Mouse (Mus musculus) limb, embryonic 14.5 days (tissue): ENCODE results near the gene Slc35f1. TPM values are rescaled to one million over a fixed set of nuclear protein-coding genes. Genes with fewer than 3 reads are reported as not detected.

Experiments
- ATAC-seq: fragments of 200-750 bp; cut with Nextera tagmentation; 2 replicates; pipeline ENCODE4 v1.8.0; 2017; ENCODE audit warnings: low read depth, moderate number of reproducible peaks, moderate TSS enrichment; ENCODE audit not compliant: low FRiP score
- DNase-seq: peaks from one replicate; pipeline ENCODE4 v3.0.0-alpha.2; 2015; ENCODE audit warnings: low spot score
- H3K27ac ChIP-seq: fragments of 300-500 bp; sonication (generic); replicated peaks from 2 replicates; pipeline ENCODE4 v1.5.1; 2014; ENCODE audit warnings: low read depth, mild to moderate bottlenecking, low read length, moderate library complexity, mixed read lengths
- H3K27me3 ChIP-seq: fragments of 300-500 bp; sonication (generic); 2 replicates; pipeline ENCODE4 v1.6.1; 2014; ENCODE audit warnings: low read length, mixed read lengths; ENCODE audit not compliant: control insufficient read depth, insufficient read depth
- H3K36me3 ChIP-seq: fragments of 300-500 bp; sonication (generic); 2 replicates; pipeline ENCODE4 v1.6.1; 2014; ENCODE audit warnings: mild to moderate bottlenecking, low read length, moderate library complexity, mixed read lengths; ENCODE audit not compliant: control insufficient read depth, insufficient read depth
- H3K4me1 ChIP-seq: fragments of 300-500 bp; sonication (generic); 2 replicates; pipeline ENCODE4 v1.6.1; 2014; ENCODE audit warnings: antibody characterized with exemption, low read length, mixed read lengths; ENCODE audit not compliant: control insufficient read depth, insufficient read depth
- H3K4me2 ChIP-seq: fragments of 300-500 bp; sonication (generic); replicated peaks from 2 replicates; pipeline ENCODE4 v1.6.1; 2014; ENCODE audit warnings: low read depth, mild to moderate bottlenecking, low read length, moderate library complexity; ENCODE audit not compliant: severe bottlenecking
- H3K4me3 ChIP-seq: fragments of 300-500 bp; sonication (generic); replicated peaks from 2 replicates; pipeline ENCODE4 v1.5.1; 2014; ENCODE audit warnings: low read length
- H3K9ac ChIP-seq: fragments of 300-500 bp; sonication (generic); 2 replicates; pipeline ENCODE4 v1.6.1; 2014; ENCODE audit warnings: mild to moderate bottlenecking, low read depth, low read length, moderate library complexity; ENCODE audit not compliant: severe bottlenecking
- H3K9me3 ChIP-seq: fragments of 300-500 bp; sonication (generic); 2 replicates; pipeline ENCODE4 v1.6.1; 2016; ENCODE audit warnings: low read length; ENCODE audit not compliant: control insufficient read depth
- POLR2A ChIP-seq: fragments of 200-500 bp; IDR thresholded peaks from 2 replicates; pipeline ENCODE4 v1.8.0; 2012; ENCODE audit warnings: inconsistent platforms, mild to moderate bottlenecking, moderate library complexity, borderline replicate concordance; ENCODE audit not compliant: insufficient read depth, insufficient read length; ENCODE audit errors: extremely low read depth
- WGBS: fragments of 180-500 bp; shearing (Covaris S2); extraction: QIAGEN DNeasy Blood & Tissue Kit; methylation state at CpG from one replicate; pipeline ENCODE4 v1.1.7; 2014; 5-methylcytosine and 5-hydroxymethylcytosine counted together
- polyA plus RNA-seq, 2 experiments: library from polyadenylated mRNA; depleted of rRNA in 1 of 2; stranded (reverse) in 1 of 2; unstranded in 1 of 2; fragments of >200 nt; fragmentation: Nextera tagmentation in 1 of 2; extraction: Ambion mirVana in 1 of 2; gene quantifications; 2 replicates each; pipeline versions ENCODE4 v1.2.1 to v1.2.3; 2012 to 2014

Slc35f1 gene
- polyA plus RNA-seq (2012; rRNA removed) = 6.4 and 7.7 TPM in 2 replicates
- 4.8 and 5.5 TPM in 2 replicates for polyA plus RNA-seq (2014; fragmentation: Nextera tagmentation; extraction: Ambion mirVana)

DNA sequence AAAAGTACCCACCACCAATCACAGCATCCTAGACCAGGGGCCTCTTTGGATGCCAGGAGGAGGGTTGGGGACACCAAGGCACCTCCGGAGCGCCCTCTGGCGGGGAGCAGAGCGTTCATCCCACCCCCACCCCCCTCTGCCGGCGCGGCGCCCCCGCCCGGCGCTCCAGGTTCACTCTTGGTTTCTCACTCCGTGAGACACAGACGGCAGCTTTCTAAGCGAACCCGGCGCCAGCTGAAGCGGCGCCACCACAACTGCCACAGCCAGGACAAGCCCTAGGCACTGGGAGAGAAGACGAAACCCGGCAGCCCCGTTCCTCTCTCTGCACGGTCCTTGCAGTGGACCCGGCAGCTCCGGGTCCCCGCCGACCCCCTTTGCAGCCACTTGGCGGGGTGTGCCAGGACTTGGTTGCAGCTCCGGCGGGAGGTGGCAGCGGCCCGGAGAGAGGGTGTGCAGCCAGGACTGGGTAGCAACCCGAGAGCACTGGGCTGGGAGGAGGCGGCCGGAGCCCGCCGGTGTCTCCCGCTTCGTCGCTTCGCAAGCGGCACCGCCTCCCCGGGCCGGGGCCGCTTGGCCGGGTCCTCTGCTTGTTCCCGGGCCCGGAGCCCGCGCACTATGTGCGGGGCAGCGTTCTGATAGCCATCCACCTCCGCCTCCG, at the start of gene Slc35f1:
Slc35f1 (plus strand) TSS at position 200 of the 658 bp plus-strand sequence.
- WGBS = under 1% methylated on average over 28 of the region's 54 CpGs
- peak; percentile 85 for ATAC-seq
- H3K9ac ChIP-seq = peak within 1 kb of the TSS; percentile 73

GRCm38 (mm10) chr10:52671234-52671633, 19.1 kb upstream of the Slc35f1 start:
- no peaks in the 10 kb centered on the region for H3K27me3 ChIP-seq
- DNase-seq = no peak
- H3K4me1 ChIP-seq = no peaks in the 10 kb centered on the region
- no peaks in the 10 kb centered on the region for H3K9me3 ChIP-seq
- H3K4me2 ChIP-seq = no peak overlapping the region
- no peaks in the 10 kb centered on the region for H3K36me3 ChIP-seq
- H3K9ac ChIP-seq = no peak overlapping the region
- H3K4me3 ChIP-seq = no peak overlapping the region
- H3K27ac ChIP-seq = no peak overlapping the region
- no peak for ATAC-seq
- no peak for TF ChIP-seq POLR2A

More for the DNA sequence above, at the start of gene Slc35f1:
- Histone ChIP-seq H3K4me3 (peak within 1 kb of the TSS; percentile 62), H3K36me3 (no peaks in the 10 kb centered on the region), H3K4me1 (no peaks in the 10 kb centered on the region; the same call in 1 of the 2 replicates), H3K27me3 (peaks cover 7% of the 10 kb centered on the region; the same call in 1 of the 2 replicates), H3K27ac (peak within 1 kb of the TSS; percentile 66), H3K9me3 (no peaks in the 10 kb centered on the region), H3K4me2 (peak within 1 kb of the TSS; percentile 92)
- DNase-seq = peak; percentile 78
- no peak for TF ChIP-seq POLR2A

DNA sequence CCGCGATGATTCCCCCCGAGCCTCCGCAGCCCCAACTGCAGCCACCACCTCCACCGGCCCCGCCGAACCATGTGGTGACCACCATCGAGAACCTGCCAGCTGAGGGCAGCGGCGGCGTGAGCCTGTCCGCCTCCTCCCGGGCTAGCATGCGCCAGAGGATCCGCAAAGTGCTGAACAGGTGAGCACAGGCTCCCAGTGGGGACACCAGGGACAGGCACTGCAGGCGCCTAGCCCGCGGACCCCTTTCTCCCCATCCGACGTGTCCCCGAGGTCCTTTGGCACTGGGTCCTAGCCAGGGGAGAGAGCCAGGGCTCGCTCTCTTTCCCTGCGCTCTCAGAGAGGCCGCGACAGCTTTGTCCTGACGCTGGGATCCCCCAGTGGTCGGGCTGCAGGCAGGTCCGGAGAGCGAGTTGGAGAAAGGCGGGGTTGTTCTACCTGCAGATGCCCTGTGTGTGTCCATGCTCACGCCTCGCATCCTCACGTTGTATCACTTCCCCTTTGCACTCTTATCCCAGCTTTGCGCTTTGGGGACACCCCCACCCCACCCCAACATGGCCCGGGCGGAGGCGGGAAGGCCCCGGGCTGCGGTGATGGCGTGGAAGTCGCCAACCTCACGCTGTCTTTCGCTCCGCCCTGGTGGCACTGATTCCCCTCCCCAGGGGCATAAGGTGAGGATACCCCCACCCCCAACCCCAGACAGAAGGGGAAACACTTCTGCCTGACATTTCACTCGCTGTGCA, 829 bp downstream of the Slc35f1 start:
- Histone ChIP-seq H3K4me2 (peak overlapping the region; percentile 92), H3K27ac (no peak overlapping the region), H3K36me3 (no peaks in the 10 kb centered on the region), H3K27me3 (peaks cover 7% of the 10 kb centered on the region; the same call in 1 of the 2 replicates), H3K4me3 (peak overlapping the region; percentile 62), H3K9ac (peak overlapping the region; percentile 73), H3K4me1 (no peaks in the 10 kb centered on the region; the same call in 1 of the 2 replicates), H3K9me3 (no peaks in the 10 kb centered on the region)
- 2% methylated on average over 37 of the region's 45 CpGs for WGBS
- no peak for DNase-seq
- no peak for TF ChIP-seq POLR2A
- peak; percentile 60 for ATAC-seq

GRCm38 (mm10) chr10:52703688-52704087, 13.4 kb downstream of the Slc35f1 start:
- no peak overlapping the region for H3K27ac ChIP-seq
- no peak overlapping the region for H3K9ac ChIP-seq
- H3K4me3 ChIP-seq = peak overlapping the region; percentile 35
- ATAC-seq = no peak; the same call in 1 of the 2 replicates
- peak overlapping the region; percentile 65 for H3K4me2 ChIP-seq
- DNase-seq = peak; percentile 21
- H3K27me3 ChIP-seq = no peaks in the 10 kb centered on the region
- H3K36me3 ChIP-seq = no peaks in the 10 kb centered on the region
- H3K4me1 ChIP-seq = peaks cover 20% of the 10 kb centered on the region
- H3K9me3 ChIP-seq = no peaks in the 10 kb centered on the region
- no peak for TF ChIP-seq POLR2A
